Mouse (Mus musculus) bone marrow, adult 2 months (tissue): ENCODE results near the gene Csrnp3.

ENCODE experiments used
- CTCF ChIP-seq: fragments of 200-500 bp; IDR thresholded peaks from 2 replicates; pipeline ENCODE4 v1.5.1; 2011; ENCODE audit warnings: low read length, control low read depth; ENCODE audit not compliant: control insufficient read depth, insufficient read depth
- POLR2A ChIP-seq: fragments of 200-500 bp; IDR thresholded peaks from 2 replicates; pipeline ENCODE4 v1.6.1; 2011; ENCODE audit warnings: low read depth, mild to moderate bottlenecking, control low read depth, low read length, borderline replicate concordance; ENCODE audit not compliant: control insufficient read depth

GRCm38 (mm10) chr2:65820114-65820769, 25.3 kb upstream of the Csrnp3 start:
- TF ChIP-seq CTCF = no peak
- TF ChIP-seq POLR2A = no peak
